Comparison of ENCODE assay signal across 9 mouse cellular contexts in the genomic region with DNA sequence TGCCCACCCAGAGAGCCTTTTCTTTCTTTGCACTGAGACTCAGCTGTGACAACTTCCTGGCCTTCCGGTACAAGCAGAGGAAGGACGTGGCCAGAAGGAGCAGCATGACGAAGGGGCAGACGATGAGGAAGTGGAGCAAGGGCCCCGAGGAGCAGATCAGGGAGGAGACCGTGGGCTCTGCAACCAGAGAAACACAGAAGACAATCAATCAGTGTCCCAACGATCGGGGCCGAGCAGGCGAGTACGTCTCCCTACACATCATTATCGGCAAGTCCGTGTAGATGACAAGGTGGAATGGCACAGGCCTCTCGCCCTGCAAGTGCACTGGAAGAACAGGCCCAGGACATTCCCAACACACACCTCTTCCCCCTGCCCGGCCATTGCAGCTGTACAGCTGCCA. TPM values are rescaled to one million over a fixed set of nuclear protein-coding genes. Genes with fewer than 3 reads are reported as not detected.
A peak's percentile ranks its signal among the peaks of the same experiment; 100 is the strongest.
DNase-seq lines count a peak whose midpoint lies in the region; ATAC-seq lines count a peak whose summit lies in the region.
"Had no signal": no experiment of that assay in that cellular context is flagged by ENCODE, and none has a peak within 500 bp of the region (broad histone marks: within the 10 kb centered on the region; RNA-seq: fewer than 3 reads in every experiment).

No protein-coding gene starts in this region.

- H3K27me3 ChIP-seq in hindbrain, embryonic 10.5 days (ENCODE audit: insufficient read depth, poor library complexity, severe bottlenecking) = no peaks in the 10 kb centered on the region
- no peaks in the 10 kb centered on the region for H3K27me3 ChIP-seq in hindbrain, embryonic 13.5 days
- no peaks in the 10 kb centered on the region for H3K27me3 ChIP-seq in forebrain, embryonic 14.5 days (replicated peaks; ENCODE audit: control insufficient read depth, insufficient read depth, low read length)

- H3K4me1 ChIP-seq in hindbrain, embryonic 10.5 days (replicated peaks) = peaks cover 24% of the 10 kb centered on the region; the same call in 1 of the 2 replicates
- peaks cover 40% of the 10 kb centered on the region for H3K4me1 ChIP-seq in hindbrain, embryonic 13.5 days (replicated peaks)
- H3K4me1 ChIP-seq in forebrain, embryonic 14.5 days (ENCODE audit: control insufficient read depth, insufficient read depth, low read length) = peaks cover 5% of the 10 kb centered on the region

- no peaks in the 10 kb centered on the region for H3K36me3 ChIP-seq in hindbrain, embryonic 10.5 days
- H3K36me3 ChIP-seq in hindbrain, embryonic 13.5 days = no peaks in the 10 kb centered on the region
- H3K36me3 ChIP-seq in forebrain, embryonic 14.5 days (ENCODE audit: control insufficient read depth, insufficient read depth, low read length) = no peaks in the 10 kb centered on the region

- no peak overlapping the region for H3K4me3 ChIP-seq in hindbrain, embryonic 10.5 days
- no peak overlapping the region for H3K4me3 ChIP-seq in hindbrain, embryonic 13.5 days
- H3K4me3 ChIP-seq in forebrain, embryonic 14.5 days (ENCODE audit: low read depth, low read length) = no peak overlapping the region

- peak overlapping the region; percentile 23; the same call in 1 of the 2 replicates for H3K27ac ChIP-seq in hindbrain, embryonic 10.5 days
- no peak overlapping the region for H3K27ac ChIP-seq in hindbrain, embryonic 13.5 days
- H3K27ac ChIP-seq in forebrain, embryonic 14.5 days (ENCODE audit: low read depth, low read length) = no peak overlapping the region

- no peak for DNase-seq in hindbrain, embryonic 10.5 days (ENCODE audit: low spot score)
- DNase-seq in kidney, postnatal 10 days = peak; percentile 46
- DNase-seq in naive thymus-derived CD4-positive, alpha-beta T cell, adult 2 months (ENCODE audit: low read depth) = peak; percentile 54
- DNase-seq in forebrain, embryonic 14.5 days (ENCODE audit: low spot score) = no peak

- 75% methylated on average over 15 of the region's 15 CpGs for WGBS in hindbrain, embryonic 10.5 days
- WGBS in hindbrain, embryonic 13.5 days = 56% methylated on average over 15 of the region's 15 CpGs
- WGBS in forebrain, embryonic 14.5 days = 89% methylated on average over 15 of the region's 15 CpGs

- H3K4me2 ChIP-seq in hindbrain, embryonic 13.5 days = no peak overlapping the region
- no peak overlapping the region for H3K4me2 ChIP-seq in forebrain, embryonic 14.5 days (ENCODE audit: low read length)

- no peak for ATAC-seq in hindbrain, embryonic 13.5 days (ENCODE audit: low FRiP score)
- ATAC-seq in common myeloid progenitor, adult 5-6 weeks (replicated peaks; ENCODE audit: low read depth, poor library complexity, severe bottlenecking) = peak; percentile 89
- ATAC-seq in frontal cortex, adult (ENCODE audit: low TSS enrichment) = no peak
- ATAC-seq in cerebellum, adult (ENCODE audit: insufficient number of reproducible peaks, low FRiP score, low TSS enrichment) = no peak
- no peak for ATAC-seq in forebrain, embryonic 14.5 days

- no peaks in the 10 kb centered on the region for H3K9me3 ChIP-seq in hindbrain, embryonic 10.5 days
- H3K9me3 ChIP-seq in hindbrain, embryonic 13.5 days = no peaks in the 10 kb centered on the region
- H3K9me3 ChIP-seq in forebrain, embryonic 14.5 days (replicated peaks; ENCODE audit: control insufficient read depth, low read length) = no peaks in the 10 kb centered on the region

- no peak overlapping the region for H3K9ac ChIP-seq in hindbrain, embryonic 13.5 days
- no peak overlapping the region for H3K9ac ChIP-seq in forebrain, embryonic 14.5 days (ENCODE audit: low read length)

RNA-seq across cellular contexts. Expression of a gene that starts 24.3 kb away (rescaled TPM):
- polyA plus RNA-seq in hindbrain, embryonic 10.5 days (2016; fragmentation: Nextera tagmentation; extraction: Ambion mirVana) = 24.3 and 28.1 TPM in 2 replicates
- 6.3 and 6.5 TPM in 2 replicates for polyA plus RNA-seq in hindbrain, embryonic 13.5 days (2015; fragmentation: Nextera tagmentation; extraction: Ambion mirVana)
- total RNA-seq in common myeloid progenitor, adult 5-6 weeks (2017) = 32.6 and 35.4 TPM in 2 replicates
- polyA plus RNA-seq in forebrain, embryonic 14.5 days (2014; fragmentation: Nextera tagmentation; extraction: Ambion mirVana) = 7.7 and 8.6 TPM in 2 replicates

RNA-seq across cellular contexts. Expression of a gene that starts 35.6 kb away (rescaled TPM):
- polyA plus RNA-seq in hindbrain, embryonic 10.5 days (2016; fragmentation: Nextera tagmentation; extraction: Ambion mirVana) = 0.05 TPM in 1 of 2 replicates, not detected in the other
- 0.12 TPM in 1 of 2 replicates, not detected in the other for polyA plus RNA-seq in hindbrain, embryonic 13.5 days (2015; fragmentation: Nextera tagmentation; extraction: Ambion mirVana)
- 0.15 TPM in 1 of 2 replicates, not detected in the other for total RNA-seq in common myeloid progenitor, adult 5-6 weeks (2017)
- polyA plus RNA-seq in forebrain, embryonic 14.5 days (2014; fragmentation: Nextera tagmentation; extraction: Ambion mirVana) = not detected in 2 replicates
- polyA plus RNA-seq: testis, adult 2 months had no signal

Comparison
In these comparisons a context has a peak if more than half of its experiments do, and no peak if none do; other contexts are left out.
1. DNase-seq: peak in kidney, postnatal 10 days (single experiment) and naive thymus-derived CD4-positive, alpha-beta T cell, adult 2 months (single experiment); none in hindbrain, embryonic 10.5 days (single experiment) and forebrain, embryonic 14.5 days (single experiment).